ENCODE assay signal across 23 mouse cellular contexts in genomic region chr10:60727301-60727700, GRCm38 (mm10). TPM values are rescaled to one million over a fixed set of nuclear protein-coding genes. Genes with fewer than 3 reads are reported as not detected.
A peak's percentile ranks its signal among the peaks of the same experiment; 100 is the strongest.
DNase-seq lines count a peak whose midpoint lies in the region; ATAC-seq and TF ChIP-seq lines count a peak whose summit lies in the region.
"Had no signal": no experiment of that assay in that cellular context is flagged by ENCODE, and none has a peak within 500 bp of the region (broad histone marks: within the 10 kb centered on the region; RNA-seq: fewer than 3 reads in every experiment).

No protein-coding gene starts in this region.

- no peak overlapping the region for H3K4me2 ChIP-seq in forebrain, embryonic 15.5 days (replicated peaks)
- H3K4me2 ChIP-seq in forebrain, embryonic 14.5 days (ENCODE audit: low read length): no peak overlapping the region
- no peak overlapping the region for H3K4me2 ChIP-seq in limb, embryonic 15.5 days
- H3K4me2 ChIP-seq: forebrain, embryonic 12.5 days; heart, embryonic 12.5 days had no signal

- peaks cover 16% of the 10 kb centered on the region for H3K4me1 ChIP-seq in forebrain, embryonic 15.5 days
- no peaks in the 10 kb centered on the region for H3K4me1 ChIP-seq in forebrain, embryonic 14.5 days (ENCODE audit: control insufficient read depth, insufficient read depth, low read length)
- peaks cover 17% of the 10 kb centered on the region for H3K4me1 ChIP-seq in limb, embryonic 15.5 days
- peaks cover 9% of the 10 kb centered on the region; the same call in 1 of the 2 replicates for H3K4me1 ChIP-seq in limb, embryonic 10.5 days
- H3K4me1 ChIP-seq in ES-Bruce4 (ENCODE audit: control insufficient read depth, insufficient read depth, low read length): peaks cover 30% of the 10 kb centered on the region
- H3K4me1 ChIP-seq: heart, embryonic 12.5 days had no signal

- 0 out of 2 replicates have a peak overlapping the region, but pooled peaks have one; percentile 3 for H3K27ac ChIP-seq in forebrain, embryonic 15.5 days (replicated peaks)
- H3K27ac ChIP-seq in forebrain, embryonic 14.5 days (ENCODE audit: low read depth, low read length): no peak overlapping the region
- H3K27ac ChIP-seq in limb, embryonic 15.5 days: peak overlapping the region; percentile 38; the same call in 1 of the 2 replicates
- H3K27ac ChIP-seq in limb, embryonic 10.5 days: no peak overlapping the region
- no peak overlapping the region for H3K27ac ChIP-seq in ES-Bruce4 (ENCODE audit: insufficient read depth, low read length)
- H3K27ac ChIP-seq: forebrain, embryonic 12.5 days; gastrocnemius, adult 2 months; hindbrain, embryonic 10.5 days had no signal

- H3K9ac ChIP-seq in forebrain, embryonic 15.5 days (replicated peaks): no peak overlapping the region
- no peak overlapping the region for H3K9ac ChIP-seq in forebrain, embryonic 14.5 days (ENCODE audit: low read length)
- no peak overlapping the region for H3K9ac ChIP-seq in limb, embryonic 15.5 days
- no peak overlapping the region for H3K9ac ChIP-seq in ES-Bruce4 (ENCODE audit: low read depth, poor library complexity, severe bottlenecking)
- H3K9ac ChIP-seq: forebrain, embryonic 12.5 days; heart, embryonic 12.5 days had no signal

- H3K27me3 ChIP-seq in forebrain, embryonic 15.5 days: no peaks in the 10 kb centered on the region
- no peaks in the 10 kb centered on the region for H3K27me3 ChIP-seq in forebrain, embryonic 14.5 days (replicated peaks; ENCODE audit: control insufficient read depth, insufficient read depth, low read length)
- H3K27me3 ChIP-seq in limb, embryonic 15.5 days: no peaks in the 10 kb centered on the region
- peaks cover 5% of the 10 kb centered on the region; the same call in 1 of the 2 replicates for H3K27me3 ChIP-seq in limb, embryonic 10.5 days (ENCODE audit: low read depth, poor library complexity, severe bottlenecking)
- H3K27me3 ChIP-seq in ES-Bruce4 (ENCODE audit: control insufficient read depth, insufficient read depth, low read length, poor library complexity, severe bottlenecking): no peaks in the 10 kb centered on the region
- H3K27me3 ChIP-seq: heart, embryonic 12.5 days had no signal

- no peaks in the 10 kb centered on the region for H3K9me3 ChIP-seq in forebrain, embryonic 15.5 days
- H3K9me3 ChIP-seq in forebrain, embryonic 14.5 days (replicated peaks; ENCODE audit: control insufficient read depth, low read length): no peaks in the 10 kb centered on the region
- H3K9me3 ChIP-seq in limb, embryonic 15.5 days: no peaks in the 10 kb centered on the region
- no peaks in the 10 kb centered on the region for H3K9me3 ChIP-seq in limb, embryonic 10.5 days (replicated peaks)
- no peaks in the 10 kb centered on the region for H3K9me3 ChIP-seq in ES-Bruce4 (replicated peaks; ENCODE audit: control insufficient read depth, insufficient read depth, low read length, poor library complexity, severe bottlenecking)
- H3K9me3 ChIP-seq: forebrain, embryonic 12.5 days; G1E; heart, embryonic 12.5 days; hindbrain, embryonic 10.5 days had no signal

- no peak for DNase-seq in forebrain, embryonic 14.5 days (ENCODE audit: low spot score)
- no peak for DNase-seq in limb, embryonic 10.5 days (ENCODE audit: low spot score)
- DNase-seq in R1 (ENCODE audit: low read depth, low spot score): peak; percentile 75
- no peak for DNase-seq in urinary bladder, adult 18-20 months (ENCODE audit: low spot score in 2 of 2)
- no peak for DNase-seq in layer of hippocampus, postnatal 14 days (ENCODE audit: low spot score in 2 of 2)
- DNase-seq: adrenal gland, adult 2 months; adrenal gland, postnatal 25 days; cerebellum, adult 18-20 months; cerebellum, adult 9-11 months; cerebellum, postnatal 36 days; gastrocnemius, adult 2 months; gastrocnemius, postnatal 25 days had no signal

- no peak for TF ChIP-seq CTCF in ES-Bruce4 (IDR thresholded peaks at IDR 0.05; ENCODE audit: low read depth, low read length)

- 41% methylated on average over 5 of the region's 5 CpGs for WGBS in forebrain, embryonic 15.5 days
- WGBS in forebrain, embryonic 14.5 days: 47% methylated on average over 5 of the region's 5 CpGs
- 26% methylated on average over 5 of the region's 5 CpGs for WGBS in limb, embryonic 15.5 days
- 36% methylated on average over 5 of the region's 5 CpGs for WGBS in limb, embryonic 10.5 days

- H3K4me3 ChIP-seq in forebrain, embryonic 15.5 days: no peak overlapping the region
- H3K4me3 ChIP-seq in forebrain, embryonic 14.5 days (ENCODE audit: low read depth, low read length): no peak overlapping the region
- no peak overlapping the region for H3K4me3 ChIP-seq in limb, embryonic 15.5 days
- H3K4me3 ChIP-seq in limb, embryonic 10.5 days: no peak overlapping the region
- H3K4me3 ChIP-seq in ES-Bruce4 (ENCODE audit: low read depth, low read length): no peak overlapping the region
- H3K4me3 ChIP-seq: forebrain, embryonic 12.5 days; gastrocnemius, adult 2 months; heart, embryonic 12.5 days; hindbrain, embryonic 10.5 days had no signal

- ATAC-seq in forebrain, embryonic 15.5 days (replicated peaks): no peak
- no peak for ATAC-seq in forebrain, embryonic 14.5 days
- no peak for ATAC-seq in limb, embryonic 15.5 days (ENCODE audit: insufficient number of reproducible peaks, low FRiP score, low TSS enrichment, low read depth)
- ATAC-seq: activated CD4-positive, CD25-positive, alpha-beta regulatory T cell, adult 4 months; hindbrain, embryonic 16.5 days; inflammation-experienced regulatory T-cells, adult 6 months had no signal

- 0 out of 2 replicates have a peak, but pooled peaks have one; percentile 20 for TF ChIP-seq EP300 in ES-Bruce4 (IDR thresholded peaks at IDR 0.05; ENCODE audit: insufficient read depth, low read depth, low read length)

- no peak for TF ChIP-seq POLR2A in ES-Bruce4 (IDR thresholded peaks at IDR 0.05; ENCODE audit: insufficient read depth, low read length)

- H3K36me3 ChIP-seq in forebrain, embryonic 15.5 days: peaks cover 3% of the 10 kb centered on the region; the same call in 1 of the 2 replicates
- no peaks in the 10 kb centered on the region for H3K36me3 ChIP-seq in forebrain, embryonic 14.5 days (ENCODE audit: control insufficient read depth, insufficient read depth, low read length)
- H3K36me3 ChIP-seq in limb, embryonic 15.5 days: peaks cover 23% of the 10 kb centered on the region; the same call in 1 of the 2 replicates
- no peaks in the 10 kb centered on the region; the same call in 1 of the 2 replicates for H3K36me3 ChIP-seq in limb, embryonic 10.5 days
- H3K36me3 ChIP-seq in ES-Bruce4 (ENCODE audit: control insufficient read depth, insufficient read depth, low read length, poor library complexity, severe bottlenecking): no peaks in the 10 kb centered on the region
- H3K36me3 ChIP-seq: forebrain, embryonic 12.5 days; heart, embryonic 12.5 days had no signal

RNA-seq across cellular contexts. Expression of gene Slc29a3, which starts 25.3 kb away (rescaled TPM):
- polyA plus RNA-seq in forebrain, embryonic 15.5 days (2015; fragmentation: Nextera tagmentation; extraction: Ambion mirVana): 13.2 and 13.9 TPM in 2 replicates
- polyA plus RNA-seq in forebrain, embryonic 14.5 days (2014; fragmentation: Nextera tagmentation; extraction: Ambion mirVana): 6.5 and 8.5 TPM in 2 replicates
- 16.0 and 17.9 TPM in 2 replicates for polyA plus RNA-seq in limb, embryonic 15.5 days (2015; fragmentation: Nextera tagmentation; extraction: Ambion mirVana)
- polyA plus RNA-seq in limb, embryonic 10.5 days (2016; fragmentation: Nextera tagmentation; extraction: Ambion mirVana): 7.0 and 8.0 TPM in 2 replicates
- polyA plus RNA-seq in ES-Bruce4 (2011; ENCODE audit: insufficient read depth, insufficient read length, low read depth, missing spikeins): 8.2 and 8.7 TPM in 2 replicates
- 10 to 100 TPM; 19.4 to 24.4 TPM for total RNA-seq in layer of hippocampus, postnatal 14 days (2021)

RNA-seq across cellular contexts. Expression of gene Cdh23, which starts 31.0 kb away (rescaled TPM):
- polyA plus RNA-seq in forebrain, embryonic 15.5 days (2015; fragmentation: Nextera tagmentation; extraction: Ambion mirVana): 1.2 and 2.7 TPM in 2 replicates
- 2.0 and 2.8 TPM in 2 replicates for polyA plus RNA-seq in forebrain, embryonic 14.5 days (2014; fragmentation: Nextera tagmentation; extraction: Ambion mirVana)
- 1.6 and 2.4 TPM in 2 replicates for polyA plus RNA-seq in limb, embryonic 15.5 days (2015; fragmentation: Nextera tagmentation; extraction: Ambion mirVana)
- 0.26 and 0.36 TPM in 2 replicates for polyA plus RNA-seq in limb, embryonic 10.5 days (2016; fragmentation: Nextera tagmentation; extraction: Ambion mirVana)
- 0.33 and 0.55 TPM in 2 replicates for polyA plus RNA-seq in ES-Bruce4 (2011; ENCODE audit: insufficient read depth, insufficient read length, low read depth, missing spikeins)
- total RNA-seq in layer of hippocampus, postnatal 14 days (2021): 1 to 10 TPM; 3.3 to 4.0 TPM
- total RNA-seq: granulocyte monocyte progenitor cell, adult 5-6 weeks had no signal
- polyA plus RNA-seq: G1E had no signal

Comparison
In these comparisons a context has a peak if more than half of its experiments do, and no peak if none do; other contexts are left out.
1. H3K27ac ChIP-seq: peak in forebrain, embryonic 15.5 days (single experiment) and limb, embryonic 15.5 days (single experiment); none in forebrain, embryonic 14.5 days (single experiment), limb, embryonic 10.5 days (single experiment) and ES-Bruce4 (single experiment).